Mouse (Mus musculus) ES-E14 (cell line): ENCODE results near the gene Chrna5.
"Not testable (repeated sequence)": the region's sequence is repeated elsewhere in the genome, so short reads cannot be mapped to it uniquely, and the experiment has no call there.

ENCODE experiments used
- CHD2 ChIP-seq: IDR thresholded peaks from 2 replicates; pipeline ENCODE4 v1.6.1; 2014; ENCODE audit warnings: mild to moderate bottlenecking, low read depth, low read length, inconsistent platforms
- HCFC1 ChIP-seq: IDR thresholded peaks from 2 replicates; pipeline ENCODE4 v1.6.1; 2012; ENCODE audit warnings: low read length, inconsistent platforms, borderline replicate concordance; ENCODE audit not compliant: insufficient read depth
- MAFK ChIP-seq: IDR thresholded peaks from 2 replicates; pipeline ENCODE4 v1.6.1; 2014; ENCODE audit warnings: mild to moderate bottlenecking, low read depth, low read length, inconsistent platforms; ENCODE audit not compliant: insufficient read depth
- ZC3H11A ChIP-seq: IDR thresholded peaks from 2 replicates; pipeline ENCODE4 v1.6.1; 2012; ENCODE audit warnings: low read depth, mild to moderate bottlenecking, inconsistent platforms, low read length, borderline replicate concordance

DNA sequence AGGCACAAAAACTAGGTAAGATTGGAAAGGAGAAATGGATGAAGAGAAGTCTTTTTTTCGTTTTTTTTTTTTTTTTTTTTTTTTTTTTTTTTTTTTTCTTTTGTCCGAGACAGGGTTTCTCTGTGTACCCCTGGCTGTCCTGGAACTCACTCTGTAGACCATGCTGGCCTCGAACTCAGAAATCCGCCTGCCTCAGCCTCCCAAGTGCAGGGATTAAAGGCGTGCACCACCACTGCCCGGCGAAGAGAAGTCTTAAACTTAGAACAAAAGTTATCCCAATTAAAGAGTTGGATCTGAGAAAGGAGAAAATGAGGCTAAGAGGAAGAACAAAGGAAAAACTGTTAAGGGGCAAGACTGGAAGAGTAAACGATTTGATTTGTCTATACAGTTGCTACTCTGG, 30.5 kb upstream of the Chrna5 start:
- TF ChIP-seq CHD2, HCFC1, MAFK, ZC3H11A: not testable (repeated sequence)
